Mouse (Mus musculus): ENCODE results near the gene Hipk3.

GRCm38 (mm10) chr2:104490761-104491160 is 3.5 kb downstream of the Hipk3 start:
- no peak for TF ChIP-seq CTCF (IDR thresholded peaks at IDR 0.05; ENCODE audit: low read depth, low read length)
- TF ChIP-seq POLR2A (IDR thresholded peaks at IDR 0.05; ENCODE audit: insufficient read depth, low read length): no peak
- TF ChIP-seq EP300 (IDR thresholded peaks at IDR 0.05; ENCODE audit: insufficient read depth, low read depth, low read length): no peak
